Mouse (Mus musculus): ENCODE results near the gene C3ar1. TPM values are rescaled to one million over a fixed set of nuclear protein-coding genes. Genes with fewer than 3 reads are reported as not detected.
A peak's percentile ranks its signal among the peaks of the same experiment; 100 is the strongest.

Gene C3ar1
- polyA plus RNA-seq (2014; fragmentation: Nextera tagmentation; extraction: Ambion mirVana), result 1.1 and 1.2 TPM in 2 replicates

DNA sequence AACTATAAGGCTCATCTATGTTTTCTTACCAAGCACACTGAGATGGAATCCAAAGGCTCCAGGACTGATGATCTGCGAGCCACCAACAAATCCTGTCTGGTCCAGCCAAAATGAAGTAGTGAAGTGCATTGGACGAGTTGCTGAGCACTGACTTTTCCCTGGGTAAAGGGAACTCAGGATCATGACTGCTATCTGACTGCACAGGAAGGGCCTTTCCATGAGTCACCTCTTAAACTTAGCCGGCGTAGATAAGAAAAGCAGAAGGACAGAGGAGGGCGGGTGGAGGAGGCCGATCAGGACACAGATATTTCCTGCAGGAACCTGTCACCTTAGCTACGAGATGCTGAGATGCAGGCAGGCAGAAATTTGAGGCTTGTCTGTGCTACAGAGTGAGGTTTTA is at the start of gene C3ar1:
C3ar1 (minus strand) TSS at position 207 of the 400 bp plus-strand sequence.
- no peak within 1 kb of the TSS for H3K27ac ChIP-seq (ENCODE audit: low read depth, low read length)
- H3K4me1 ChIP-seq (ENCODE audit: control insufficient read depth, insufficient read depth, low read length), result no peaks in the 10 kb centered on the region
- no peak for ATAC-seq
- H3K9ac ChIP-seq (ENCODE audit: low read length), result no peak within 1 kb of the TSS
- 86% methylated on average over 7 of the region's 7 CpGs for WGBS
- no peak within 1 kb of the TSS for H3K4me3 ChIP-seq (ENCODE audit: low read depth, low read length)
- no peaks in the 10 kb centered on the region for H3K9me3 ChIP-seq (replicated peaks; ENCODE audit: control insufficient read depth, low read length)
- no peaks in the 10 kb centered on the region for H3K36me3 ChIP-seq (ENCODE audit: control insufficient read depth, insufficient read depth, low read length)
- no peak for DNase-seq (ENCODE audit: low spot score)
- H3K27me3 ChIP-seq (replicated peaks; ENCODE audit: control insufficient read depth, insufficient read depth, low read length), result no peaks in the 10 kb centered on the region
- H3K4me2 ChIP-seq (ENCODE audit: low read length), result no peak within 1 kb of the TSS

DNA sequence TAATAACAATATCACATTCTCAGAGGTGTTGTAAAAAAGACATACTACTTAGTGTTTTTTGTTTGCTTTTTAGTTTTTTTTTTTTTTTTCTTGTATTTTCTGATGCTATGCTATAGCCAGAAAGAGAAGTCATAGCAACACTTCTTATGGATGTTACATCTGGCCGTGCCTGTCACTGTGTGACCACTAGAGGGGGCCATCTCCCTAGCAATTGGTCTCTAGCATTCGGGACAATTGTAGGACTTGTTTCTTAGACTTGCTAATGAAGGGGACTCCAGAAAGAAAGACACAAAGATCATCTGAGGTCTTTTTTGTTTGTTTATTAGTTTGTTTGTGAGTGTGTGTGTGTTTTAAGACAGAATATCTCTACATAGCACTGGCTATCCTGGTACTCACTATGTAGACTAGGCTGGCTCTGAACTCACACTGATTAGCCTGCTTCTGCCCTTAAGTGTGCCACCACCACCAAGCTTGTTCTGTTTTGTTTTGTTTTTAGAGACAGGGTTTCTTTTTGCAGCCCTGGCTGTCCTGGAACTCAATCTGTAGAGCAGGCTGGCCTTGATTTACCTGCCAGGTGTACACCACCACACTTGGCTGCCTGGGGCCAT is 36.6 kb upstream of the C3ar1 start:
- Histone ChIP-seq H3K4me1 (ENCODE audit: control insufficient read depth, insufficient read depth, low read length) (no peaks in the 10 kb centered on the region), H3K27me3 (replicated peaks; ENCODE audit: control insufficient read depth, insufficient read depth, low read length) (no peaks in the 10 kb centered on the region), H3K9ac (ENCODE audit: low read length) (no peak overlapping the region), H3K4me2 (ENCODE audit: low read length) (no peak overlapping the region), H3K36me3 (ENCODE audit: control insufficient read depth, insufficient read depth, low read length) (peaks cover 34% of the 10 kb centered on the region), H3K4me3 (ENCODE audit: low read depth, low read length) (no peak overlapping the region), H3K9me3 (replicated peaks; ENCODE audit: control insufficient read depth, low read length) (no peaks in the 10 kb centered on the region), H3K27ac (ENCODE audit: low read depth, low read length) (no peak overlapping the region)
- 0 out of 2 replicates have a peak, but pooled peaks have one; percentile 44 for ATAC-seq
- DNase-seq (ENCODE audit: low spot score), result peak; percentile 75
- 11% methylated on average over 2 of the region's 2 CpGs for WGBS

DNA sequence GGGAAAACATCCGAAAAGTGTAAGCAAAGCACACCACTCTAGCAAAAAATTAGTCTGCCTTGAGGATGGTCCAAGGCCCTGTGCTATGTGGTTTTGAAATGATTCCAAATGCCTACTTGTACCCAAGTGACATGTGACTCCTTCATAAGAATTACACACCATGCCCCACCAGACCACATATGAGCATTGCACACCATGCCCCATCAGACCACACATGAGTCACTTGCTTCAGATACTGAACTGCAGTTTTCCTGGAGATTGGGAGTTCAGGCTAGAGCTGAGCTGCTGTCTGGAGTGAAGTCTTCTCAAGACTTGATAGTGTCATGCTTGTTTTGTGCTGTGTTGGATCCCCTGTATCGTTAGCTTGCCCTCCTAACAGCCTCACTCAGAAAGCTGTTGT is 33.6 kb upstream of the C3ar1 start:
- Histone ChIP-seq H3K27ac (ENCODE audit: low read depth, low read length) (no peak overlapping the region), H3K36me3 (ENCODE audit: control insufficient read depth, insufficient read depth, low read length) (peaks cover 60% of the 10 kb centered on the region), H3K9ac (ENCODE audit: low read length) (no peak overlapping the region), H3K4me3 (ENCODE audit: low read depth, low read length) (no peak overlapping the region), H3K4me2 (ENCODE audit: low read length) (no peak overlapping the region), H3K9me3 (replicated peaks; ENCODE audit: control insufficient read depth, low read length) (no peaks in the 10 kb centered on the region), H3K4me1 (ENCODE audit: control insufficient read depth, insufficient read depth, low read length) (no peaks in the 10 kb centered on the region), H3K27me3 (replicated peaks; ENCODE audit: control insufficient read depth, insufficient read depth, low read length) (no peaks in the 10 kb centered on the region)
- ATAC-seq (no peak), DNase-seq (ENCODE audit: low spot score) (no peak)
- WGBS, result 93% methylated on average over 2 of the region's 2 CpGs

DNA sequence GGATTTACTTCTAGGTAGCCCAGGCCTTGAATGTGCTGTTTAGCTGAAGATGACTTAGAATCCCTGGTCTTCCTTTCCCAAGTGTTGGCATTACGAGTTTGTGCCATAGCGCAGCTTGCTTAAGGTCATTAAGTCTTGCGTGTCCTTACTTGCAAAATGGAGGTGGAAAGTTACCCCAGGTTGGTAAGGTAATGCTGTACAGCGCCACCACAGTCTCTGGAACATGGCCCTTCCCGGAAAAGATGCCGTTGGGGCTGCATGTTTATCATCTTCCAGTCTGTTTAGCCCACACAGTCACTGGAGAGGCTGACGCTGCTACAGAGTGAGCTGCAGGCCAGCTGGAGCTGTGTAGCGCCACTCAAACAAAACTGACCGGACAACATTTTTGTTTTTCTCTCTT is 27.6 kb upstream of the C3ar1 start:
- Histone ChIP-seq H3K9me3 (replicated peaks; ENCODE audit: control insufficient read depth, low read length) (no peaks in the 10 kb centered on the region), H3K4me3 (ENCODE audit: low read depth, low read length) (no peak overlapping the region), H3K4me1 (ENCODE audit: control insufficient read depth, insufficient read depth, low read length) (no peaks in the 10 kb centered on the region), H3K36me3 (ENCODE audit: control insufficient read depth, insufficient read depth, low read length) (peaks cover 94% of the 10 kb centered on the region), H3K27me3 (replicated peaks; ENCODE audit: control insufficient read depth, insufficient read depth, low read length) (no peaks in the 10 kb centered on the region), H3K4me2 (ENCODE audit: low read length) (no peak overlapping the region), H3K27ac (ENCODE audit: low read depth, low read length) (no peak overlapping the region), H3K9ac (ENCODE audit: low read length) (no peak overlapping the region)
- ATAC-seq (no peak), DNase-seq (ENCODE audit: low spot score) (no peak)
- WGBS, result 92% methylated on average over 9 of the region's 9 CpGs

DNA sequence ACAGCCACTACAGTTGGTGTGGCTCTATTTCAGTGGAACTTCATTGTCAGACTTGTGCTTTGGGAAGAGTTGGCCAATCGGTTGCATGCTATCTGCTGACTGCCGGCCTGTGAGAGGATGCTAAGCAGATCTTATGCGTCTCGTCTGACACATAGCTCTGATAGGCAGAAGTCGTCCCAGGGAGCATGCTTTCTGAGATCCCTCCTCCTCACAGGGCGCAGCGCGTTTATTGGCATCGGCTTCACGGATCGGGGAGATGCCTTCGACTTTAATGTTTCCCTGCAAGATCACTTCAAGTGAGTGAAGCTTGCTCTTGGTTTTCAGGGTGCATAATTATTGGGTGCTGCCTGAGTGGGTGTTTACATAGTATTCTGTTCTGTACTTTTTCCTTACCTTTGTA is 25.3 kb upstream of the C3ar1 start:
- Histone ChIP-seq H3K9me3 (replicated peaks; ENCODE audit: control insufficient read depth, low read length) (no peaks in the 10 kb centered on the region), H3K4me3 (ENCODE audit: low read depth, low read length) (no peak overlapping the region), H3K4me1 (ENCODE audit: control insufficient read depth, insufficient read depth, low read length) (no peaks in the 10 kb centered on the region), H3K27ac (ENCODE audit: low read depth, low read length) (no peak overlapping the region), H3K27me3 (replicated peaks; ENCODE audit: control insufficient read depth, insufficient read depth, low read length) (no peaks in the 10 kb centered on the region), H3K9ac (ENCODE audit: low read length) (no peak overlapping the region), H3K4me2 (ENCODE audit: low read length) (no peak overlapping the region), H3K36me3 (ENCODE audit: control insufficient read depth, insufficient read depth, low read length) (peaks cover 86% of the 10 kb centered on the region)
- 94% methylated on average over 12 of the region's 12 CpGs for WGBS
- DNase-seq (ENCODE audit: low spot score) (no peak), ATAC-seq (no peak)

DNA sequence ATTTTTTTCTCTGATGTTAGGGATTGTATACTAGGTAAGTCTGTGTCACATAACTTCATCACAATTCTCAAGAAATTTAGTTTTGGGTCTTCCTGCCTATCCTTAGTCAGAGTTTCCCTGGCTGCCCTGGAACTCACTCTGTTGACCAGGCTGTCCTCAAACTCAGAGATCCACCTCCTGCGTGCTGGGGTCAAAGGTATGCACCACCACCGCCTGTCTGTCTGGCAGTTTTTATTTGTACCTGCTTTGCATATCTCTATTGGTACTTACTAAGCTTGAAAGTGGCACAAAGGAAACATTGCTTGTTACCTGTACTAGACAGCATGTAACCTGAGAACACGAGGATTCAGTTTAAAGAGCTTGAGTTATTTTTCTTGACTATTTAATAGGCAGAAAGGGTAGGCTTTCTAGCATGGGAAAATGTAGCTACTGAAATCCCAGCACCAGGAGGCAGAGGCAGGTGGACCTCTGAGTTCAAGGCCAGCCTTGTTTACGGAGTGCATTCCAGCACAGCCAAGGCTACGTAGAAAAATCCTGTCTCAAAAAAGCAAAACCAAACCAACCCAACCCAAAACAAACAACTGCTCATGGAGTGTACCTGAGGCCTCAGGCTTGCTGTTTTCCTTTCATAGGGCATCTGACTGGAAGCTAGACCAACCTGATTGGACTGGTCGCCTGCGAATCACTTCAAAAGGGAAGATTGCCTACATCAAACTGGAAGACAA is 24.0 kb upstream of the C3ar1 start:
- H3K27ac ChIP-seq (ENCODE audit: low read depth, low read length), result no peak overlapping the region
- 89% methylated on average over 7 of the region's 7 CpGs for WGBS
- no peak for ATAC-seq
- H3K27me3 ChIP-seq (replicated peaks; ENCODE audit: control insufficient read depth, insufficient read depth, low read length), result no peaks in the 10 kb centered on the region
- H3K4me2 ChIP-seq (ENCODE audit: low read length), result no peak overlapping the region
- H3K4me1 ChIP-seq (ENCODE audit: control insufficient read depth, insufficient read depth, low read length), result peaks cover 5% of the 10 kb centered on the region; the same call in 1 of the 2 replicates
- no peak overlapping the region for H3K4me3 ChIP-seq (ENCODE audit: low read depth, low read length)
- H3K36me3 ChIP-seq (ENCODE audit: control insufficient read depth, insufficient read depth, low read length), result peaks cover 72% of the 10 kb centered on the region
- H3K9ac ChIP-seq (ENCODE audit: low read length), result no peak overlapping the region
- H3K9me3 ChIP-seq (replicated peaks; ENCODE audit: control insufficient read depth, low read length), result no peaks in the 10 kb centered on the region
- DNase-seq (ENCODE audit: low spot score), result no peak

DNA sequence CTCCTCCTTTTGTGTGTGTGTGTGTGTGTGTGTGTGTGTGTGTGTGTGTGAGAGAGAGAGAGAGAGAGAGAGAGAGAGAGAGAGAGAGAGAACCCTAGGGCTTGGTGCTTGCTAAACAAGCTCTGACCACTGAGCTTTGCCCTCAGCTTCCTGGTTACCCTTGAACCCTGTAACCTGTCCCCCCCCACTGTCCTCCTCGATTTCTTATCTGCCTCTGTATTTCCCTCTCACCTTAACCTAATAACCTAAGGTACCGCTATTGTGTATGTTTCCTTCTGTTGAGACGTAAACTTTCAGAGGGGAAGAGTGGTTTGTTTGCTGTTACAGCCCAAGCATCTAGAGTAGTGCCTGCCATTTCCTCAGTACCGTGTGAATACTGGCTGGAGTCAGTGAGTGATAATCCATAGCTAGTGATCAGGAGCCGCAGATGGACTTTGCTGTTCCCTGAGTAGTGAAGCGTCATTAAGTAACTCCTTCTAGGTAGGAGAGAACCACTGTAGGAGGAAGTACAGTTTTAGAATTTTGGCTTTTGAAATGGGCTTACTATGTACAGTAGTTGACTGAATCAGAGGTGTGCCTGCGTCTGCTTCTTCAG is 23.3 kb upstream of the C3ar1 start:
- Histone ChIP-seq H3K27me3 (replicated peaks; ENCODE audit: control insufficient read depth, insufficient read depth, low read length) (no peaks in the 10 kb centered on the region), H3K4me1 (ENCODE audit: control insufficient read depth, insufficient read depth, low read length) (peaks cover 5% of the 10 kb centered on the region; the same call in 1 of the 2 replicates), H3K9ac (ENCODE audit: low read length) (no peak overlapping the region), H3K4me2 (ENCODE audit: low read length) (no peak overlapping the region), H3K9me3 (replicated peaks; ENCODE audit: control insufficient read depth, low read length) (no peaks in the 10 kb centered on the region), H3K27ac (ENCODE audit: low read depth, low read length) (no peak overlapping the region), H3K4me3 (ENCODE audit: low read depth, low read length) (no peak overlapping the region), H3K36me3 (ENCODE audit: control insufficient read depth, insufficient read depth, low read length) (peaks cover 65% of the 10 kb centered on the region)
- ATAC-seq (no peak), DNase-seq (ENCODE audit: low spot score) (no peak)
- WGBS, result 92% methylated on average over 7 of the region's 7 CpGs

DNA sequence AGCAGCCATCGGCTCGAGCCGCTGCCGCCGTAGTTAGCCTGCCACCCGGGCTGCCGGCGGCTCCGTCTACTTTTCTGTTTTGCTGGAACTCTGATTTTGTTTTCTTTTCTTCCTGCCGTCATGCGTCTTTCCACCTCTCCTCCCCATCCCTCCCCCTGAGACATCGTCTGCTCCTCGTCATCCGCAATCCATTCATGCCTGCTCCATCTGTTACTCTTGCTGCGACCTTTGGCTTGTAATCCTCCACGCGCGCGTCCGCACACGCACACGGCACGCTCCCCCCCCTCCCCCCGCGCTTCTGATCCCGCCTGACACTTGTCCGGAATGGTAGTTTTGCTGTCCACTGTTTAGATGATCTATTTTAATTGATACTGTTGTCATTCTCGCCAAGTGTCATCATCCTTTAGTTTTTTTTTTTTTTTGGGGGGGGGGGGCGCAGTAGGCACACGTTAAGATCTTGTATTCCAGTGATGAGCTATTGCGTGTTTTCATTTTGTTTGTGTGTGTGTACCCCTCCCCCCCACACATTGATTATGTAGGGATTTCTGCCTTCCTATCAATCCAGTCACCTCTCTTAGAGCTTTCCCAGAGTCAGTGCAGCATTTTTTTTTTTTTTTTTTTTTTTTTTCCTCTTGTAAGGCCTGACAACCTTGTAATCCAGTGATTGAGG is 18.9 kb upstream of the C3ar1 start:
- peak; percentile 72 for ATAC-seq
- under 1% methylated on average over 31 of the region's 31 CpGs for WGBS

More for the DNA sequence above, 18.9 kb upstream of the C3ar1 start:
- Histone ChIP-seq H3K4me1 (ENCODE audit: control insufficient read depth, insufficient read depth, low read length) (peaks cover 5% of the 10 kb centered on the region; the same call in 1 of the 2 replicates), H3K9me3 (replicated peaks; ENCODE audit: control insufficient read depth, low read length) (no peaks in the 10 kb centered on the region), H3K27ac (ENCODE audit: low read depth, low read length) (peak overlapping the region; percentile 86), H3K27me3 (replicated peaks; ENCODE audit: control insufficient read depth, insufficient read depth, low read length) (no peaks in the 10 kb centered on the region), H3K9ac (ENCODE audit: low read length) (peak overlapping the region; percentile 84), H3K4me2 (ENCODE audit: low read length) (peak overlapping the region; percentile 61), H3K4me3 (ENCODE audit: low read depth, low read length) (peak overlapping the region; percentile 82), H3K36me3 (ENCODE audit: control insufficient read depth, insufficient read depth, low read length) (peaks cover 24% of the 10 kb centered on the region)
- peak; percentile 57 for DNase-seq (ENCODE audit: low spot score)
